Mouse (Mus musculus): Measurements from ENCODE around the gene Cacna1c. TPM values are rescaled to one million over a fixed set of nuclear protein-coding genes. Genes with fewer than 3 reads are reported as not detected.

Cacna1c gene
- polyA plus RNA-seq, 1 experiment from 2014 or later, result 0.23 TPM

GRCm38 (mm10) chr6:119225226-119225625 lies 29.0 kb upstream of the Cacna1c start:
- DNase-seq, result no peak
- no peak for ATAC-seq
- 80% methylated on average over 12 of the region's 12 CpGs for WGBS (ENCODE audit: insufficient replicate concordance)
- Histone ChIP-seq H3K9me3 (ENCODE audit: low read length) (no peaks in the 10 kb centered on the region), H3K4me2 (ENCODE audit: low read depth, low read length) (no peak overlapping the region), H3K4me3 (ENCODE audit: low read depth, low read length) (no peak overlapping the region), H3K36me3 (replicated peaks; ENCODE audit: insufficient read depth, low read length) (peaks cover 4% of the 10 kb centered on the region), H3K27ac (ENCODE audit: low read depth) (no peak overlapping the region), H3K27me3 (ENCODE audit: insufficient read depth, low read length) (no peaks in the 10 kb centered on the region), H3K9ac (replicated peaks) (no peak overlapping the region), H3K4me1 (ENCODE audit: insufficient read depth) (no peaks in the 10 kb centered on the region)
- TF ChIP-seq EP300 (IDR thresholded peaks at IDR 0.05; ENCODE audit: low read depth) (no peak), CTCF (IDR thresholded peaks at IDR 0.05; ENCODE audit: low read depth) (no peak)

DNA sequence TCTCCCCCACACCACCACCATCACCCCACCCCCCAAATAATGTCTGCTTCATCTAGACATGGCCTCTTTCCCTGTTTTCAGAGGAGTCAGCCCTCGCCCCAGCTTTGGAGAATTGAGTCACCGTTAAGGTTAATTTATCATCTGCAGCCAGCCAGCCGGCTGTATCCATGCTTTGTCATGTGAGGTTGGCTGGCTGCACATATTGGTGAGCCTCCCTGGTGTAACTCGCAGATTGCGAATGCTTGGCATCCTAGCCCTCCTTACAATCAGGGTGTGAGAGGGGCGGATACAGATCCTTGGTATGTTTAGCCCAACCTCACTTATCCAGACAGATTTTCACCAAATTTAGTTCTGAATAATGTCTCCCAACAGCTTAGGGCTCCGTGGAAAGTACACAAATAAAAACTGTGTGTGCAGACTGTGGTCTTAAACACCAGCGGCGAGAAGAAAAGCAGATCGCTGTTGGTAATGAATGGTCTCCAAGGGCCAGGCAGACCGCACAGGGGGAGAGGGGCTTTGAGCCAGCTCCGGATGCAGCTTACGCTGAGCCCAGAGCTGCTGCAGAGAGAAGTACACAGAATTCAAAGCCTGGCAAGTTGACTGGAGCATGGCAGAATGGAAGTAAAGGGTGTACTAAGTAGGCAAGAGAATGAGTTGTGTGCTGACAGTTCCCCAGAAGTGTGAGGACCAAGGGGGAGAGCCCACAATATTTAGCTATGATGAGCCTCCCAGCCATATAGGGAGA lies 28.4 kb upstream of the Cacna1c start:
- ATAC-seq (no peak), DNase-seq (no peak)
- Histone ChIP-seq H3K4me3 (ENCODE audit: low read depth, low read length) (no peak overlapping the region), H3K4me1 (ENCODE audit: insufficient read depth) (no peaks in the 10 kb centered on the region), H3K36me3 (replicated peaks; ENCODE audit: insufficient read depth, low read length) (peaks cover 4% of the 10 kb centered on the region), H3K9me3 (ENCODE audit: low read length) (no peaks in the 10 kb centered on the region), H3K27ac (ENCODE audit: low read depth) (no peak overlapping the region), H3K9ac (replicated peaks) (no peak overlapping the region), H3K27me3 (ENCODE audit: insufficient read depth, low read length) (no peaks in the 10 kb centered on the region), H3K4me2 (ENCODE audit: low read depth, low read length) (no peak overlapping the region)
- WGBS (ENCODE audit: insufficient replicate concordance), result 76% methylated on average over 13 of the region's 13 CpGs
- TF ChIP-seq EP300 (IDR thresholded peaks at IDR 0.05; ENCODE audit: low read depth), result no peak
- TF ChIP-seq CTCF (IDR thresholded peaks at IDR 0.05; ENCODE audit: low read depth), result no peak

- H3K9ac ChIP-seq (replicated peaks), result no peak overlapping the region
- 52% methylated on average over 10 of the region's 10 CpGs for WGBS (ENCODE audit: insufficient replicate concordance)
- H3K4me2 ChIP-seq (ENCODE audit: low read depth, low read length), result no peak overlapping the region
- H3K9me3 ChIP-seq (ENCODE audit: low read length), result no peaks in the 10 kb centered on the region
- peaks cover 17% of the 10 kb centered on the region for H3K36me3 ChIP-seq (replicated peaks; ENCODE audit: insufficient read depth, low read length)
- ATAC-seq (peak; percentile 54; the same call in 1 of the 2 replicates), DNase-seq (peak; percentile 55)
- no peak overlapping the region for H3K27ac ChIP-seq (ENCODE audit: low read depth)
- no peak overlapping the region for H3K4me3 ChIP-seq (ENCODE audit: low read depth, low read length)
- TF ChIP-seq CTCF (IDR thresholded peaks at IDR 0.05; ENCODE audit: low read depth), result peak; percentile 89
- TF ChIP-seq EP300 (IDR thresholded peaks at IDR 0.05; ENCODE audit: low read depth), result no peak
- no peaks in the 10 kb centered on the region for H3K27me3 ChIP-seq (ENCODE audit: insufficient read depth, low read length)
- H3K4me1 ChIP-seq (ENCODE audit: insufficient read depth), result no peaks in the 10 kb centered on the region
Observed at GRCm38 (mm10) chr6:119220297-119220696, 24.1 kb upstream of the Cacna1c start.

DNA sequence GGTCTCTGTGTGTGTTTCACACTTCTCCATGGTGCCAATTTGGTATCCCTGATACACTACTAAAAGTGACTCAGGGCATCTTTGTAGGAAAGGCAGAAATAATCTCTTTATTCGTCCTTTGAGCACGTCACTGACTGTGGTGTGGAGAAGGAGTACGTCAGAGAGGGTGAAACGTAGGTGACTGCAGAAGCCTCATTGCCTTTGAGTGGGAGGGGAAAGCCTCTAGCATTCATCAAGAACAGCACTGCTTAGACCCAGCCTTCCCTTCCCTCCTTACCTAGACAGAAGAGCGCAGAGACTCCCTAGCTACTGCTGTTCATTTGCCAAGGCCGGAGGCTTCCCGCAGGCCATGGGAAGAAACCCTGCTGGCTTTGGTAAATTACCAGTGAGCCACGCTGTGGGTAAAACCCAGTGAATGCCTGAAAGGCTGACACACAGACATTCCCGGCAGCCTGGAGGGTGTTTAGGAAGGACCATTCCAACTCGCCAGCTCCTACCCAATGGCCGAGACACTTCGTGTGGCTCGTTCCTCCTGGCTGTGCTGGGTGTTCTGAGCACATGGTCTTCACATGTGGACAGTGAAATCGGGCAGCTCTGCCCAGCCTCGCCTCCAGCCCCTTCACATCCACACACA lies 23.1 kb upstream of the Cacna1c start:
- H3K36me3 ChIP-seq (replicated peaks; ENCODE audit: insufficient read depth, low read length), result peaks cover 22% of the 10 kb centered on the region
- ATAC-seq, result no peak
- H3K4me2 ChIP-seq (ENCODE audit: low read depth, low read length), result no peak overlapping the region
- H3K9ac ChIP-seq (replicated peaks), result no peak overlapping the region
- DNase-seq, result no peak
- no peak overlapping the region for H3K27ac ChIP-seq (ENCODE audit: low read depth)
- no peak overlapping the region for H3K4me3 ChIP-seq (ENCODE audit: low read depth, low read length)
- 83% methylated on average over 15 of the region's 15 CpGs for WGBS (ENCODE audit: insufficient replicate concordance)
- H3K9me3 ChIP-seq (ENCODE audit: low read length), result no peaks in the 10 kb centered on the region
- no peak for TF ChIP-seq EP300 (IDR thresholded peaks at IDR 0.05; ENCODE audit: low read depth)
- no peak for TF ChIP-seq CTCF (IDR thresholded peaks at IDR 0.05; ENCODE audit: low read depth)
- no peaks in the 10 kb centered on the region for H3K4me1 ChIP-seq (ENCODE audit: insufficient read depth)
- no peaks in the 10 kb centered on the region for H3K27me3 ChIP-seq (ENCODE audit: insufficient read depth, low read length)

- no peak for TF ChIP-seq EP300 (IDR thresholded peaks at IDR 0.05; ENCODE audit: low read depth)
- no peak for TF ChIP-seq CTCF (IDR thresholded peaks at IDR 0.05; ENCODE audit: low read depth)
- H3K4me2 ChIP-seq (ENCODE audit: low read depth, low read length), result no peak overlapping the region
- H3K36me3 ChIP-seq (replicated peaks; ENCODE audit: insufficient read depth, low read length), result peaks cover 22% of the 10 kb centered on the region
- no peaks in the 10 kb centered on the region for H3K27me3 ChIP-seq (ENCODE audit: insufficient read depth, low read length)
- ATAC-seq (no peak), DNase-seq (no peak)
- no peaks in the 10 kb centered on the region for H3K9me3 ChIP-seq (ENCODE audit: low read length)
- H3K4me3 ChIP-seq (ENCODE audit: low read depth, low read length), result no peak overlapping the region
- WGBS (ENCODE audit: insufficient replicate concordance), result 91% methylated on average over 5 of the region's 5 CpGs
- no peak overlapping the region for H3K9ac ChIP-seq (replicated peaks)
- no peak overlapping the region for H3K27ac ChIP-seq (ENCODE audit: low read depth)
- no peaks in the 10 kb centered on the region for H3K4me1 ChIP-seq (ENCODE audit: insufficient read depth)
Observed at GRCm38 (mm10) chr6:119218591-119218990, 22.4 kb upstream of the Cacna1c start.

GRCm38 (mm10) chr6:119217661-119218060 lies 21.4 kb upstream of the Cacna1c start:
- Histone ChIP-seq H3K4me3 (ENCODE audit: low read depth, low read length) (no peak overlapping the region), H3K36me3 (replicated peaks; ENCODE audit: insufficient read depth, low read length) (peaks cover 22% of the 10 kb centered on the region), H3K9me3 (ENCODE audit: low read length) (no peaks in the 10 kb centered on the region), H3K27ac (ENCODE audit: low read depth) (no peak overlapping the region), H3K27me3 (ENCODE audit: insufficient read depth, low read length) (no peaks in the 10 kb centered on the region), H3K4me1 (ENCODE audit: insufficient read depth) (no peaks in the 10 kb centered on the region), H3K4me2 (ENCODE audit: low read depth, low read length) (no peak overlapping the region), H3K9ac (replicated peaks) (no peak overlapping the region)
- TF ChIP-seq CTCF (IDR thresholded peaks at IDR 0.05; ENCODE audit: low read depth), result no peak
- TF ChIP-seq EP300 (IDR thresholded peaks at IDR 0.05; ENCODE audit: low read depth), result no peak
- 51% methylated on average over 4 of the region's 4 CpGs for WGBS (ENCODE audit: insufficient replicate concordance)
- ATAC-seq (no peak), DNase-seq (no peak)

All from liver, postnatal 0 days (tissue).